Mouse (Mus musculus): ENCODE data around the gene Prrt1.
A peak's percentile ranks its signal among the peaks of the same experiment; 100 is the strongest.

The Prrt1 gene

DNA sequence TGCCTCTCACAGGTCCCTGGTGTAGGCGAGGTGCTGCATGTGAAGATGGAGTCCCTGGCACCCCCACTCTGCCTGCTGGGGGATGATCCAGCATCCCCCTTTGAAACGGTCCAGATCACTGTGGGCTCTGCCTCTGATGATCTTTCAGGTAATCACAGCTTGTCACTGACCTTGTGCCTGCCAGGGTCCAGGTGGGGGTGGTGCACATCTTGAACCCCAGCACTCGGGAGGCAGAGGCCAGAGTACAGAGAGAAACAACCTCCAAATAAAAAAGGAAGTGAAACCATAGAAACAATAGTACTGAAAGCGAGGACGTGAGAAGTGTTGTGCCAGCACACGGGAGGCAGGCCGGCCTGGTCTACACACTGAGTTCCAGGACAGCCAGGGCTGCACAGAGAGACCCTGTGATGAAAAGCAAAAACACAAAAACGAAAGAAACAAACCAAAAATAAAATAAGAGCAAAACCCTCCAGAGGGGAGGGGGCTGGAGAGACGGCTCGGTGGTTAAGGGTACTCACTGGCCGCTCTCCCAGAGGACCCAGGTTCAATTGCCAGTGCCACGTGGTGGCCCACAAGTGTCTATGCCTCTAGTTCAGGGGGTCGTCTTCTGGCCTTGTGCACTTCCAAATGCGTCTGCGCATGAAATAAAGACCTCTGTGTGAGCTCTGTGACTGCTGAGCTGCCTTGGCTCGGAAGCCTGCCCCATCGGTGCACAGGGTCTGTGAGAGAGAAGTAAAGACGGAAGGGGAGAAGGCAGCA, 20.0 kb downstream of the Prrt1 start:
- DNase-seq (ENCODE audit: low read depth, low spot score) = no peak

DNA sequence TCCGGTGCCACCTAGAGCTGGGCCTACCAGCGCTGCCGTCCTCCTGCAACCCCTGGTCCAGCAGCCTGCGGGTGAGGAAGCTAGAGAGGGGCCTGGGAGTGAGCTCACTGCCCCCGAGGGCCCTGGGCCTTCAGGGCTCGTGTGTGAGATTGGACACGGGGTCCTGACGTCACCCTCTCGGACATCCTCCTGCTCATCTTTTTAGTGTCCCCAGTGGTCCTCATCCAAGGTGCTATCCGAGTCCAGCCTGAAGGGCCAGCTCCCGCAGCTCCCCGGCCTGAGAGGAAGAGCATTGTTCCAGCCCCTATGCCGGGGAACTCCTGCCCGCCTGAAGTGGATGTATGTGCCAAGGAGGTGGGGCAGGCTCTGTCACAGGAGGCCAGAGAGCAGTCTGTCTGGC, 21.4 kb downstream of the Prrt1 start:
- DNase-seq (ENCODE audit: low read depth, low spot score) = no peak

DNA sequence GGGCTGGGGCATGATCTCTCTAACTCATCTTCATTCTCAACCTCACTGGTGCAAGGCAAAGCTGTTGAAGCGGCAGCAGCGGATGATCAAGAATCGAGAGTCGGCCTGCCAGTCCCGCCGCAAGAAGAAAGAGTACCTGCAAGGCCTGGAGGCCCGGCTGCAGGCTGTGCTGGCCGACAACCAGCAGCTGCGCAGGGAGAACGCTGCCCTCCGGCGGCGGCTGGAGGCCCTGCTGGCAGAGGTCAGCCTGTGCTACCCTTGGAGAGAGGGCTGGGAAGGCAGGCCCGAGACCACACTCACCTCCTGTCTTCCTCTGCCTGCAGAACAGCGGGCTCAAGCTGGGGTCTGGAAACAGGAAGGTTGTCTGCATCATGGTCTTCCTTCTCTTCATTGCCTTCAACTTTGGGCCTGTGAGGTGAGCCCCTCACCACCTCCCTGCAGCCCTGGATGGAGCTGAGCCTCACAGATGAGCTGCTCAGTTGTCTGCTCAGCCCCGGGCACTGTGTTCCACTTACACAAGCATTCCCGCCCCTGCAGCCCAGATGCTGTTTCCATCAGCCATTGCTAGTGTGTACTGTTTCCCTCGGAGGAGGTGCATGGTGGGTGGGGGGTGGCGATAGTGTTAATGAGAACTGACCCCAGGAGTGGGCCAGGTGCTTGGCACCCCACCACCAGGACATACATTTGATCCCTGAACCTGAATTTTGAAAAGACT, 22.3 kb downstream of the Prrt1 start:
- DNase-seq (ENCODE audit: low read depth, low spot score) = no peak

DNA sequence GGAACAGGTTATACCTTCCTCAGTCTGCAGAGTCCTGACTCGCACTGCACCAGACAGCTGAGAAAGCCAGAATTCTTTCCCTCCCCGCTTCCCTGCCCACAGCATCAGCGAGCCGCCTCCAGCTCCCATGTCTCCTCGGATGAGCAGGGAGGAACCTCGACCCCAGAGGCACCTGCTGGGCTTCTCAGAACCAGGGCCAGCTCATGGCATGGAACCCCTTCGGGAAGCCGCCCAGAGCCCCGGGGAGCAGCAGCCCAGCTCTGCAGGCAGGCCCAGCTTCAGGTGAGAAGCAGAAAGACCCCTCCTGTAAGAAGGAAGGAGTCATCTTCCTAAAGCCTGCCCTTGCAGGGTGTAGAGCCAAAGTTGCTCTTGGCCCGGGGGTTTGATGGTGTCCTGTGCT, 23.2 kb downstream of the Prrt1 start:
- DNase-seq (ENCODE audit: low read depth, low spot score) = no peak

DNA sequence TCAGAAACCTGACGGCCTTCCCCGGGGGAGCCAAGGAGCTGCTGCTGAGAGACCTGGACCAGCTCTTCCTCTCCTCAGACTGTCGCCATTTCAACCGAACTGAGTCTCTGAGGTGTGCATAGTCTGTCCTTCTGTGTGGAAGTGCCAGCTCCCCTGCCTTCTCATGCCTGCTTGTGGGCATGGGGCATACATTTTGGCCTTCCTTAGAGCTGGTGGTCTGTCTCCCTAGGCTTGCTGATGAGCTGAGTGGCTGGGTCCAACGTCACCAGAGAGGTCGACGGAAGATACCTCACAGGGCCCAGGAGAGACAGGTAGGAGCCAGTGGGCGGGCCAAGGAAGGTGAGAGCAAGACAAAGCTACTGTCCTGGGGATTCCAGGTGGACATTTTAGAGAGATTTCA, 23.7 kb downstream of the Prrt1 start:
- DNase-seq (ENCODE audit: low read depth, low spot score) = no peak

DNA sequence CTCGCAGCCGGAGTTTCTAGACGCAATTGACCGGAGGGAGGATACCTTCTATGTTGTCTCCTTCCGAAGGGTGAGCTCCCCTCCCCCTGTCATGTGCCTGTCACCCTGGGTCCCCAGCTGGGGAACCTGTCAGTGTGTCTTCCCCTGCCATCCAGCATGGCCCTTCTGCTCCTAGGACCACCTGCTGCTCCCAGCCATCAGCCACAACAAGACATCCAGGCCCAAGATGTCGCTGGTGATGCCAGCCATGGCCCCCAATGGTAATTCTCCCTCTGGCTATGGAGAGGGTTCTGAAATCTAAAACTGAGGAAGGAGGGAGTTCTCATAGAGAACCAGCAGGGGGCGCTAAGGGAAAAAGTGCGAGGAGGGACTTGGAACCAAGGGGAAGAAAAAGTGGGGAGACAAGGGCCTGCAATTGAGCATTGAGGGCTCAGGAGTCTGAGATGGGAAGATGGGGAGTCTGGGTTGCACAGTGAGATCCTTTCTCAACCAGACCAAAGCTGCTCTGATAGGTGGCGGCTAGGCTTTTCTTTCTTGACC, 24.5 kb downstream of the Prrt1 start:
- peak; percentile 67 for DNase-seq (ENCODE audit: low read depth, low spot score)

DNA sequence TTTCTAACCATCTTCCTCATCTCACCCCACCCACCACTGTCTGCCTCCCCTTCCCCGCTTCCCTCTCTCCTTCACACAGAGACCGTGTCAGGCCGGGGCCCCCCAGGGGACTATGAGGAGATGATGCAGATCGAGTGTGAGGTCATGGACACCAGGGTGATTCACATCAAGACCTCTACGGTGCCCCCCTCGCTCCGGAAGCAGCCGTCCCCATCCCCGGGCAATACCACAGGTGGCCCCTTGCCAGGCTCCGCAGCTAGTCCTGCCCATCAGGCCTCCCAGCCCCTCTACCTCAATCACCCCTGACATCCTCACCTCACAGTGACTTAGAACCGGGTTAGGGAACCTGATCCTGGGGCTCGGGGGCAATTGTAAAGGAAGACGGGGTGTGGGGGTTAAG, 25.1 kb downstream of the Prrt1 start:
- DNase-seq (ENCODE audit: low read depth, low spot score) = no peak

DNA sequence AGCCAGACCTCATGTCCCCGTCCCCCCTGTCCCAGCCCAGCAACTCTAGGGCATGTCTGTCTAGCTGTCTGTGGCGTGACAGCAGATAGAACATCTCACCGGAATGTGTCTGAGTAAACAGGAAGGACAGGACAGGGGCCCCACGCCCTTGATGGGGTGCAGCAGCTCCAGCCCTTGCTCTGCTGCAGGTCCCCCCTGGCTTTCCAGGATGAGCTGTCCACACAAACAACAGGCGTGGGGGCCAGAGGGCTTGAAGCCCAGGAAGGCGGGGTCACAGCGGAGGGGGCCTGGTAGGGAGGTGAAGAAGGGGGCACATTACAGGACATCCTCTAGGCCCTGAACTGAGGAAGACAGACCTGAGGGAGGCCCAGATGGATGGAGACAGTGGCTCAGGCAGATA, 25.8 kb downstream of the Prrt1 start:
- DNase-seq (ENCODE audit: low read depth, low spot score) = no peak

DNA sequence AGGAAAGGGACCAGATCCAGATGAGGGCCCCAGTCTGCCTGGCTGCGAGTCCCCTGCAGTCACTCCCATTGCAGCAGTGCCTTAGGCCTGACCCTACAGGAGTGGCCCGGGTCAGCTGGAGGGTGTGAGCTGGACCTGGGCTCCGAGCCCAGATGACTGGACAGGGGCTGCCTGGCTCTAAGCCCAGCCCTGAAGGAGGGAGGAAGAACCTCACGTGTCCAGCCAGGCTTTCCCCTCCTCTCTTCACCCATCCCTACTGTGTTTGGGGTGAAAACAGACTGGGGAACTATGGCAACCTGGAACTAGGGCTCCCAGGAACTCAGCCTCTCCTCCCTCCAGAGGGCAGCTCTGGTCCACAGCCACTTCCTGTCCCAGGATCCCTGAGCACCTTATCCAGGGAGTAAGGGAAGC, 26.3 kb downstream of the Prrt1 start:
- no peak for DNase-seq (ENCODE audit: low read depth, low spot score)

DNA sequence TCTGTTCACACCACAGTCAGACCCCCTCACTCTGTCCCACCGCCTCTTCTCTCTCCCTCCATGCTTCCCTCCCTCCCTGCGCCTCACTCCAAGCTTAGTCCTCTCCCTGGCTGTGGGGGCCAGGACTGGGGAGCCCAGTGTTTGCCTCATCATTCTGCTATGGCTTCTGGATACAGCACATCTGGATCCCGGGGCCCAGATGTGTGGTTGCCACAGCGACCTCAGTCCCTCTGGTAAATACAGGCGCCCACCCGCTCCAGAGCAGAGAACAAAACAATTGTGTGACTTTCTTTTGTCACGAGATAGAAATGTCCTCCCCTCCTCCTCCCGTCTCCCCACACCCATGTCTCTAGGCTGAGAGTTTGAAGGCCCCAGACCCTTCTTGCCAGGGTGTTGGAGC, 27.3 kb downstream of the Prrt1 start:
- no peak for DNase-seq (ENCODE audit: low read depth, low spot score)

DNA sequence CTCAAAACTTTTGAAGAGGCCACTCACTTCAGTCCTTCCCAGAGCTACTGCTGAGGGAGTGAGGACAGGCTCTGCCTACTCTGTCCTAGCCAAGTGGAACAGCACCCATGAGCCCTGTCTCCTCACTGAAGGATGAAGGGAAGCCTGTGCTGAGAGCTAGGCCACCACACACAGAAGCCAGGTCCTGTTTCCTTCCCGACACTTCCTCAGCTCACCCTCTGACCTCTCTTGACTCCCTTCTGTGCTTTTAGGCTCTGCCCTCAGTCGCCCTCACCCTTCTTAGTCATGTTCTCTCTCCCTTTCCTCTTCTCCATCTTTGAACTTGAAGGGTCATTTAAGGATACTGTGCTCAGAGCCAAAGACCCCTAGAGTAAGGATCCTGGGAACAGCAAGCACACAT, 27.9 kb downstream of the Prrt1 start:
- no peak for DNase-seq (ENCODE audit: low read depth, low spot score)

DNA sequence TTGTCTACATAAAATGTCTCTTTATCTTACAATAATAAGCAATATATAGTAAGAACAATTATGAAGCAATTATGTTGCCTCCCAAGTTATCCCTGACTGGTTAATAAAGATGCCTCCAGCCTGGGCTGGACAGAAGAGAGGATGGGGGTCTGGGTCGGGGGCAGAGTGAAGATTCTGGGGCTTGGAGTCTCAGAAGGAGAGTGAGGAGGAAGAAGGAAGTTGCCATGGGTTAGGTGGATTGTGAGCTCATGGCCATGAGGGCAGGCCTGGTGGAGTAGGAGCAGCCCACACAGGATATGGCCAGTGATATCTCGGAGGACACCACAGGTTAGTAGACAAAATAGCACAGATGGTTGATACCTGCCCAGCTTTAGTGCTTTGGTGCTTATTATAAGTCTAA, 28.8 kb downstream of the Prrt1 start:
- DNase-seq (ENCODE audit: low read depth, low spot score) = no peak

DNA sequence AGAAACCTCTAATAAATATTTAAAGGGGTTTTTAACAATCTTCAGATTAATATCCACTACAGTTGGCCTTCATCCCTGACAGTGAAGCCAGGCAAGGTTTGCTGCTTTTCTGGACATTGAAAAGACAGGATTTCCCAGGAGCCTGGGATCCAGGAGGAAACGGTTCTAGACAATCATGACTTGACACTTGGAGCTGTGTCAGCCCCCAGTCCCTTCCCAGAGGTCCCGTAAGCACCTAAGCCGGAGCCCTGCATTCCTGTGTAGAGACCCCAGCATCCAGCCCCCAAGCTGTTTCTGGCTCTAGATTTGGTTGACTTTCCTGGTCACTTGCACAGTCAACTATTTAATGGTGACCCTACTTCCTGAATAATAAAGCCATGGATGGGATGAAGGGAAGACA, 29.3 kb downstream of the Prrt1 start:
- no peak for DNase-seq (ENCODE audit: low read depth, low spot score)

DNA sequence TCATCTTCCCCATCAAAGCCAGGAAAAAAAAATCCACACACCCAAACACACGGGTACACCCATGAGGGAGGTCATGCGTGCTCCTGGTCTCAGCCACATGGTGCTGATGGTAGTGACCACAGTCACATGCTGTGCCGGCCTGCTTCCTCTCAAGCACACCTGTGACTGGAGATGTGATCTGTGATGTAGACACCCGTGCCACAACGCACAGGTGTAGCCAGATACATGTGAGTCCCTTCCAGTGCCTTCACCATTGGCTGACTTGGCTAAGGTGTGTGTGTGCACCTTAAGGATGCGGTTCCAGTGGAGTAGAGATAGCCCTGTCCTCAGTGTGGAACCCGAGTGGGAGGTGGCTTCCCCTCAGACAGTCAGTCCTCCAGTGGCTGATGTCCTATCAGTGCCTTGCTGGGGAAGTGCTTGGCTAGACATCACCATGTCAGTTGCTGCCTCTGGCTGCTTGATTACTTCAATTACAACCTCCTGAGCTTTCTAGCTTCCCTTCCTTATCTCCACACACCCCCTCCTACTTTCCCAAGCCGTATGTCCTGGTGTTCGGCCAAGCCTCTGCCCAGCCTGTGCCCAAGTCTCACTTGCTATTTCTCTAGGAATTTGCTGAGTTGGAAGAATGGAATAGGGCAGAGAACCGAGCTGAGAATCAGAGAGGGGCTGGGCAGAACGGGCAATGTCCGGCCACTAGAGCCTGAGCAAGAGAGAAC, 30.0 kb downstream of the Prrt1 start:
- no peak for DNase-seq (ENCODE audit: low read depth, low spot score)

DNA sequence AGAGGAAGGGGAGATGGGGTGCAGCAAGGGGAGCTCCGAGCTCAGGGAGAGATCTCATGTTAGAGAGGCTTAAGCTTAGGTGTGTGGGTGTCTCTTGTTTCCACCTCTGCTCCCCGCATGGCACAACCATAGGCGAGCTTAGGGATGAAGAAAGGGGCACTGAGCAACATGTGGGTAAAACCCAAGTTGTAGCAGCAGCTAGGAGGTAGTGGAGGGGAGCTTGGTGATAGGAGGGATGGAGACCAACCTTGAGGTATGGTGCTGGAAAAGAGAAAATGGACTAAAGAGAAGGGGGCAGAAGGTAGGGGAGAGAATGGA, 30.5 kb downstream of the Prrt1 start:
- DNase-seq (ENCODE audit: low read depth, low spot score) = no peak

DNA sequence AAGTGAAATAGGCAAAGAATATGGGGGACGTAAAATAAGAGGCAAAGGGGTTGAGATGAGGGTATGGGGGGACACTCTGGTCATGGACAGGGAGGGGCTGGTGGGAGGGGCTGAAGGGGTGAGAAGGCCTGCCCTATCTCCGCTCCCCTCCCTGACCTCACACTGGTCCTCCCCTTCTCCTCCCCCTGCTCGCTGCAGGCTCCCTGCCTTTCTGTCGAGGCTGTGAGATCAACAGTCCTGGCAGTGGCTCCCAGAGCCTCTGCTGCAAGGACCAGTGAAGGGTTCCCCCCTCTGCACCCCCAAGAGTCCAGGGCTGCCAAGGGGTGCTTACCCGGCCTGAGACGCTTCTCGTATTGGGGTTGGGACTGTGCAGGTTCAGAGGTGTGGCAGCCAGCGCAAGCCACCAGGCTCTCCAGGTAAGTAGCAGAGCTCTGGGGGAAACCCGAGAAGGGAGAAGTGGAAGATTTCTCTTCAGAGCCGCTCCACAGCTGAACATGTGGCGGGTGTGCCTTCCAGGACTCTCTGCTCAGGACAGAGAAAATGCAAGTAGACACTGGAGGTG, 31.0 kb downstream of the Prrt1 start:
- DNase-seq (ENCODE audit: low read depth, low spot score) = no peak

DNA sequence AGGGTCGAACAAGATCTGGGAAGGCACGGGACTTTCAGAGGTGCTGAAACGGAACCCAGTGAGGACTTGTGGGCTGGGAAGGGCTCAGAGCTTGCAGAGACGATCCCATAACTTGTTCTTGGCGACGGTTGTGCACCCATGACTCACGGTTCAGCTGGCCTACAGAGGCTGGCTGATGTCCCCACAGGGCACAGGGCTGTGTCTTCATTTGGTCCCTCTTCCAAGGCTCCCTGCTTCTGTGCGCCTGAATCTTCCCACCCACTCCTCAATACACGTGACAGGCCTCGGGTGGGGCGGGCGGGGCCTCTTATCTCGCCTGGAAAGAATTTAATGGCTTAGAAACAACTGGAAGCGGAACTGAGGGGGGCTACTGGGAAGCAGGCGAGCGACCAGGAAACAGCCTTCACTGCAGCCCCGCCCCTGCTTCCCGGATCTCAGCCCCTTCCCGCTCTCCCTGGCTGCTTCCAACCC, 31.8 kb downstream of the Prrt1 start:
- no peak for DNase-seq (ENCODE audit: low read depth, low spot score)

DNA sequence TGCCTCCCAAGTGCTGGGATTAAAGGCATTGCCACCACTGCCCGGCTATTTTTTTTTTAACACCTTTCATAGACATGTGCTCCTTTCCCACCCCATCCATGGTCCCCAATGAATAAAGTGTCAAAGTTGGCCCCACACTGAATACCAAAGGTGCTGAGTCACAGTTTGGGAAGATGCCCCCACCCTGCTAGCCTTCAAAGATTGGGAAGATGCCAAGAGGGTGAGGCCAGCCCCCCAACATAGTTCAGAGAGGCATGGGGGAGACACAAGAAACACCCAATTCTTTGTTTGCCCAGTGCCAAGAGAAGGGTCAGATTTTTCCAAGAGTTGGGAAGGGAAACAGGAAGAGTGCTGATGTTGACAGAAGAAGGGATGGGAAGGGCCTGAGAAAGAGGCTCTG, 33.1 kb downstream of the Prrt1 start:
- DNase-seq (ENCODE audit: low read depth, low spot score) = no peak

DNA sequence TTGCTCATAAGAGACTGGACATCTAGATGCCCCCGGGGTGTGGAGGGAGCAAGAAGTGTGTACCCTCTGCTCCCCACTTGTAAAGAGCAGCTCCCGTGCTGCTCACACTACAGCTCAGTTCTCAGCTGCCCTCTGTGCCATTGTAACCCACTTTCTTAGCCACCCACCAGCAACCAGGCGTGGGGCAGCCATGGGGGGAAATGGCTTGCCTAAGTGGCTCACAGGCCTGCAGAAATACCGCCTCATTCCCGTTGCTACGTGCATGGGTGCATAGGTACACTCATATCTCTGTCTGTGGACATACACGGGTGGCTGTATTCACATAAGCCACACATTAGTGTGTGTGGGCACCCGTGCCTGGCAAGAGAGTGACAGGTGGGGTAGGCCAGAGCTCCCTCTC, 33.6 kb downstream of the Prrt1 start:
- no peak for DNase-seq (ENCODE audit: low read depth, low spot score)

DNA sequence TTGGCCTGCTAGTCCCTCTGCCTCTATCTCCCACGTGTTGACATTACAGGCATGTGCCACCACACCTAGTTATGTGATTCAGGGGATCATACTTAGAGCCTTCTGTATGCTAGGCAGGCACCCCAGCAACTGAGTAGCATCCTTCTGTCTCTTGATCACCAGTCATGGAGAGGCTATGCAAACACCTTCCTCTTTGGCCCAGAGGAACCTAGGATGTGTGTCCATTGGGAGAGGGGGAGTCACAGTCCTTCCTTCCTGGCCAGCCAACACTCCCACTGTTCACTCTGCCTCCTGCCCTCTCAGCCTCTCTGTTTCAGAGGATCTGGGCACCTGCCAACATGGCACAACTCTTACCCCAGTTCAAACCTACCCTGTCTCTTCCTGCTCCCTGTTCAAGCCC, 34.2 kb downstream of the Prrt1 start:
- DNase-seq (ENCODE audit: low read depth, low spot score) = no peak

DNA sequence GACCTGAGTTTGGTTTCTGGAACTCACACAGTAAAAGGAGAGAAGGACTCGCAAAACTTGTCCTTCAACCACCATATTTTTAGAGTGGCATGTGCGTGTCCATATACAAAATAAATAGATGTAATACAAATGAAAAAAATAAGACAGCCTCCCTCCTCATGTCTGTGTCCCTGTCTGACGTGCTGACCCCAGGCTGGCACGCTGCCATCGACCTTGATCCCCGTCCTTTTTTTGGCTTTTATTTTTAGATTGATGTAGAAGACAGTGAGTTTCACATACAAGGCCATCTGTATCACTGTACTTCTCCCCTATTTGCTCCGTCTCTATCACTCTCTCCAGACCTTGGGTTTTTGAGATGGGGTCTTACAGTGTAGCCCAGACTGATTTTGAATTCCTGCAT, 35.1 kb downstream of the Prrt1 start:
- DNase-seq (ENCODE audit: low read depth, low spot score) = no peak

DNA sequence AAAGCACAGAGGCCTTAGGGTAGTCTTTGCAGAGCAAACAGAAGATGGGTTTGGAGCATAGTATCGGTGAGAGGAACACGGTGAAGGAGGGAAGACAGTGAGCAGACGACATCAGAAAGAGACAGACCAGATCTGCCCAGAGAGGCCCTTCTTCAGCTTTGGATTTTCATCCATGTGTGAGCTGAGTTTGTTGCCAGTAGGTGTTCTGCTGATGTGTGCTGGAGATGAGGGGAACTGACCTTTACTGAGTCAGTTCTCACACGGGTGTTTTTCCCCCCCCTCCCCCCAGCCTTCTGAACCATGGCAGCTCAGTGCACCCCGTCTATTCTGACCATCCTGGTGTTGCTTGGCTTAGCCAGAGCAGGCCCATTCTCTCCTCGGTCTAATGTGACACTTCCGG, 40.9 kb downstream of the Prrt1 start, which contains the start of gene Tnxb:
Tnxb (plus strand) TSS at position 301 of the 400 bp plus-strand sequence.
- DNase-seq (ENCODE audit: low read depth, low spot score) = no peak
